Mouse (Mus musculus) embryonic facial prominence, embryonic 15.5 days (tissue): Measurements from ENCODE around the gene Ptprb. TPM values are rescaled to one million over a fixed set of nuclear protein-coding genes. Genes with fewer than 3 reads are reported as not detected.

ENCODE experiments used
- ATAC-seq: fragments of 200-750 bp; cut with Nextera tagmentation; 2 replicates; pipeline ENCODE4 v1.8.0; 2017; ENCODE audit warnings: low read depth, moderate TSS enrichment; ENCODE audit not compliant: insufficient number of reproducible peaks, low FRiP score, low TSS enrichment
- H3K27ac ChIP-seq: fragments of 300-500 bp; sonication (generic); replicated peaks from 2 replicates; pipeline ENCODE4 v1.5.1; 2015; ENCODE audit warnings: mild to moderate bottlenecking, inconsistent platforms
- H3K27me3 ChIP-seq: fragments of 300-500 bp; sonication (generic); 2 replicates; pipeline ENCODE4 v1.6.1; 2015; ENCODE audit warnings: inconsistent platforms
- H3K36me3 ChIP-seq: fragments of 300-500 bp; sonication (generic); 2 replicates; pipeline ENCODE4 v1.6.1; 2015; ENCODE audit warnings: mild to moderate bottlenecking, inconsistent platforms
- H3K4me1 ChIP-seq: fragments of 300-500 bp; sonication (generic); 2 replicates; pipeline ENCODE4 v1.6.1; 2015; ENCODE audit warnings: inconsistent platforms
- H3K4me2 ChIP-seq: fragments of 300-500 bp; sonication (generic); replicated peaks from 2 replicates; pipeline ENCODE4 v1.6.1; 2015; ENCODE audit warnings: mild to moderate bottlenecking, inconsistent platforms
- H3K4me3 ChIP-seq: fragments of 300-500 bp; sonication (generic); replicated peaks from 2 replicates; pipeline ENCODE4 v1.5.1; 2015; ENCODE audit warnings: mild to moderate bottlenecking, inconsistent platforms
- H3K9ac ChIP-seq: fragments of 300-500 bp; sonication (generic); 2 replicates; pipeline ENCODE4 v1.6.1; 2015; ENCODE audit warnings: inconsistent platforms
- H3K9me3 ChIP-seq: fragments of 300-500 bp; sonication (generic); replicated peaks from 2 replicates; pipeline ENCODE4 v1.6.1; 2016; ENCODE audit warnings: inconsistent platforms
- WGBS: fragments of 180-500 bp; shearing (Covaris S2); methylation state at CpG from one replicate; pipeline ENCODE4 v1.1.7; 2015; 5-methylcytosine and 5-hydroxymethylcytosine counted together
- polyA plus RNA-seq: library from polyadenylated mRNA; unstranded; fragments of >200 nt; fragmentation: Nextera tagmentation; extraction: Ambion mirVana; gene quantifications from 2 replicates; pipeline ENCODE4 v1.2.1, GENCODE M21; 2015

Ptprb gene
- polyA plus RNA-seq, 1 experiment from 2014 or later, result 2.9 TPM

DNA sequence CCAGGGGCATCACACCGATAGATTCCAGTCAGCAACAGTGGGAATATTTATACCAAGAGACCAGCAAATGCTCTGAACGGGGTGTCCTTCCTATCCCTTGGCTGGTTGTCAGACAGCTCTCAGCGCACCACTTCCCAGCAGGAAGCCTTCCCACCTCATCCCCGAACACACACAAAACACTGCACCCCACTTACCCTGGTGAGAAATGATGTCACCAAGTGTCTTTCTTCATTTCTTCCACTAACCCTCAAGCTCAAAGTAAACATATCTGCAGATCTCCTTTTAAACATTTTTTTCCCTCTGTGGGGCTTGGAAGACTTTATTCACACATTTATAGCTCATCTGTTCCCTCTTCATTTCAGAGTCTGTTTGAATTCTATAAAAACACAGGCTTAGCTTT, 128.4 kb downstream of the Ptprb start:
- Histone ChIP-seq H3K4me3 (no peak overlapping the region), H3K27me3 (no peaks in the 10 kb centered on the region), H3K9ac (no peak overlapping the region), H3K4me2 (no peak overlapping the region), H3K36me3 (no peaks in the 10 kb centered on the region), H3K9me3 (no peaks in the 10 kb centered on the region), H3K4me1 (no peaks in the 10 kb centered on the region), H3K27ac (no peak overlapping the region)
- WGBS, result 66% methylated on average over 4 of the region's 4 CpGs
- ATAC-seq, result no peak

DNA sequence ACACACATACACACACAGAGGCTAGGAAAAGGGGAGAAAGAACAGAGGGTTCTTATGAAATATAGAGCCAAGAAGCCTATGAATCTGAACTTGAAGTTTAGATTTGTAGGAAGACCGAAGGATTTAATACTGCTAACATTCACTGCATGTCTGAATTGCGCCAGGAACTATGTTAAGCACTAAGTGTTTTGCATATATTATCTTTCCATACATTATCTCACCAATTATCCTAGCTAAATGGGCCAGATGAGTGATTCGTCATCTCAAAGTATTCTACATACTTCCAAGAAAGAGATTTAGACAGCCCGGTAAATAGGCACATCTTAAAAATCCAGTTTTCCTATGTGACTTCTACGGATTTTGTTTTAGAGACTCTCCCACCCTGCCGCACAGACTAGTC, 129.7 kb downstream of the Ptprb start:
- Histone ChIP-seq H3K9me3 (no peaks in the 10 kb centered on the region), H3K36me3 (no peaks in the 10 kb centered on the region), H3K27ac (no peak overlapping the region), H3K4me3 (no peak overlapping the region), H3K4me1 (no peaks in the 10 kb centered on the region), H3K27me3 (no peaks in the 10 kb centered on the region), H3K9ac (no peak overlapping the region), H3K4me2 (no peak overlapping the region)
- ATAC-seq, result no peak
- WGBS, result 92% methylated on average over 6 of the region's 6 CpGs

DNA sequence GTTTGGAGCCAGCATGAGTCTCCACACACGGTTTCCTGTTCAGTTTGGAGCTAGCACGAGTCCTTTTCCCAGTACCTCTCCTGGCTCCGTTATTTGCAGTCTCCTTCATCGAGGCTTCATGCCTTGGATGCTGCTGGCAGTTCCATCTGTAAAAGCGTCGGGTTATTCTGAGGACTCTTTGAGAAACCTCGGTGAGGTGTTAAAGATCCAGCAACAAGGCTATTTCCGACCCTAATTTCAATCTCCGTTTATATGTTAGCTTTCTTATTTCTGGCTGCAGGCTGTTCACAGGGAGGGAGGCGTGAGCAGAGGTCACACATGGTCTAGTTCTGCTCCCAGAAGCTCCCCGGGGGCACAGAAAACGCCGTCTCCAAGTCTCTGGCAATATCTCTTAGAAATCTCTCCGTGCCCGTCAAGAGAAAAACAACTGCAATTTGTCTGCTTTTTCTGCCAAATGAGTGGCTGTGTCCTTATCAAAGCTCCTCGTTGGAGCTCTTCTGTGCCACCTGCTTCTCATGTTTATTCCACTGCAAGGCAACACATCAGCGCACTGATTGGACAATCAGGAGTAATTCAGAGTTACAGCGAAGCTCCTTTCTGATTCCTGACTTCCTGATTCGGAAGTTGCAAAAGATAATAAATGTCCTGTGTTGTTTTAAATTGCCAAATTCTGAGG, 132.5 kb downstream of the Ptprb start:
- Histone ChIP-seq H3K4me1 (no peaks in the 10 kb centered on the region), H3K36me3 (no peaks in the 10 kb centered on the region), H3K27me3 (no peaks in the 10 kb centered on the region), H3K4me2 (no peak overlapping the region), H3K4me3 (no peak overlapping the region), H3K9me3 (no peaks in the 10 kb centered on the region), H3K27ac (no peak overlapping the region), H3K9ac (no peak overlapping the region)
- WGBS, result 34% methylated on average over 19 of the region's 19 CpGs
- no peak for ATAC-seq

DNA sequence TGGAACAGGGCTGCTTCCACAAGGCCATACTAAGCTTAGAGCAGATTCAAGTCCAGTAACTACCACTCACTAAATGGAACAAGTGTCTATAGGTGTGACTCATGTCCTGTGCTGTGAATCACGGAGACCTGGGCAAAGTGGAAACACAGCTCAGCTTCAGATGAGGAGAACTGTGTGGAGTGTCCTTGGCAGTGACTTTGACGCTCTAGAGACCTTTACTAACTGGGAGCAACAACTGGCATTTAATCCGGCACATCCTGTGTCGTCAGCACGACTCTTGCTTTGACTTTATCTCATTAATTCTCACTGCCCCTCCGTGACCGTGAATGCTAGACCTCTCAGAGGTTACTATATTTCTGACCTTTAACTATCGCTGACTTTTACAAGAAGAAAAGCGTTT, 135.5 kb downstream of the Ptprb start:
- no peak overlapping the region for H3K27ac ChIP-seq
- no peak overlapping the region for H3K9ac ChIP-seq
- H3K4me2 ChIP-seq, result no peak overlapping the region
- 38% methylated on average over 9 of the region's 9 CpGs for WGBS
- H3K4me1 ChIP-seq, result no peaks in the 10 kb centered on the region
- H3K9me3 ChIP-seq, result no peaks in the 10 kb centered on the region
- H3K36me3 ChIP-seq, result no peaks in the 10 kb centered on the region
- no peak overlapping the region for H3K4me3 ChIP-seq
- no peaks in the 10 kb centered on the region for H3K27me3 ChIP-seq
- ATAC-seq, result no peak

DNA sequence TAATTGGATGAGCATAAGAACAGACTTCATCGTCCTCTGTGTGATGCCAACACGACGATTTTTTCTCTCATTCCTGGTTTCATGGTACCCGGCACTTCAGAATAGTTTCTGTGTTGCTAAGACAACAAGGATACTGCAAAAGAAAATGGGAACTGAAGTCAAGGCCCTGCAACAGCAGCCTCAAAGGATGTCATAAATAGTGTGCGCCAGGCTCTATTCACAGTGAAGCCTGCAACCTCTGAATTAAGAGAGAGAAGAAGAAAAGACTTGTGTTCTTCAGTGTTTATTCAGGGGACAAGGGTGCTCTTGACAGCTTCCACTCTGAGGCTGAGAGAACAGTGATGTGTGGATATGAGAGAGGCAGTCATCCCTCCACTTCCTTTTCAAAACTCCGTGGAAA, 140.8 kb downstream of the Ptprb start:
- Histone ChIP-seq H3K4me1 (no peaks in the 10 kb centered on the region), H3K27ac (no peak overlapping the region), H3K4me2 (no peak overlapping the region), H3K9ac (no peak overlapping the region), H3K36me3 (0 out of 2 replicates have a peak, but pooled peaks cover 3% of the 10 kb centered on the region), H3K9me3 (no peaks in the 10 kb centered on the region), H3K27me3 (no peaks in the 10 kb centered on the region), H3K4me3 (no peak overlapping the region)
- WGBS, result 73% methylated on average over 6 of the region's 6 CpGs
- no peak for ATAC-seq

DNA sequence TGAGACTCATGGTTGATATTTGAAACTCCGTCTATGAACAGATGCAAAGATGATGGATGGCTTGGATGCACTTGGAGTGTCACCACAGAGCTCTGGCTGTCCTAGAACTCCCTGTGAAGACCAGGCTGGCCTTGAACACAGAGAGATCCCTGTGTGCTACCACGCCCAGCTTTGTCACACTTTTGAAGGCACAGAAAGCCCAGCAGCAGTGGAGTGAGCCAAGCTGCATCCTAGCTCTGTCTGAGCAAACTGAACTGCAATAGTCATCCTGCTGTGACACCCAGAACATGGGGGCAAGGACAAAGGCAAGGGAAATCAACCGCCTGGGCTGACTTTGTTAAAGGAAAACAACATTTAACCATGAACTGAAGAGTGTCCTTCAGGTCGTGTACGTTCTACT, 141.4 kb downstream of the Ptprb start:
- no peak overlapping the region for H3K4me3 ChIP-seq
- no peak overlapping the region for H3K27ac ChIP-seq
- H3K4me2 ChIP-seq, result no peak overlapping the region
- WGBS, result 84% methylated on average over 5 of the region's 5 CpGs
- ATAC-seq, result no peak
- H3K4me1 ChIP-seq, result no peaks in the 10 kb centered on the region
- no peaks in the 10 kb centered on the region for H3K9me3 ChIP-seq
- H3K9ac ChIP-seq, result no peak overlapping the region
- H3K27me3 ChIP-seq, result no peaks in the 10 kb centered on the region
- H3K36me3 ChIP-seq, result 0 out of 2 replicates have a peak, but pooled peaks cover 3% of the 10 kb centered on the region

DNA sequence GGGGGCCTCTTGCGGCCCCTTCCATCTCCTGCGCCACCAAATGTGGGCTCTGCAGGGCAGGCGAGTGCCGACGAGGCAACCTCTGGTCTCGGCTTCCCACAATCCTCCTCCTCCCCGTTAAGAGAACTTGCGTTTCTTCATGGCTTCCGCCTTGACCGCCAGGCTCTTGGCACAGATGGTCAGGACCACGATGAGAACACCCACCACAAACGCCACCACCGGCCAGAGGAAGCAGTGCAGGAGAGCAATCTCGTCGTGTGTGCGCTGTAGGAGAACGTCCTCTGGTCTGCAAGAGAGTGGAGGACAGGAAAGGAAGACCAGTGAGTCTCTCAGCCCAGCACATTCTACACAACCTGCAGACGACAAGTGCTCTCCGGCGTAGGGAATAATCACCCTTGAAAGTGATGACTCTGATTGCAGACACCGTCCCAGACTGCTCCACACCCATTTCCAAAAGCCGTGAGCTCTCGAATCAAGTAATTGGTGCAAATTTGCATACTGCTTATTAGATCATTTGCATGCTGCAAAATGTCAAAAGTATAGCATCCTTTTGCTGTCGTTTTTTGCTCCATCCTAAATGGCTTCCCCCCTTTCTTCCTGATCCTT, 142.9 kb downstream of the Ptprb start:
- Histone ChIP-seq H3K27ac (no peak overlapping the region), H3K27me3 (no peaks in the 10 kb centered on the region)
- 75% methylated on average over 24 of the region's 24 CpGs for WGBS

DNA sequence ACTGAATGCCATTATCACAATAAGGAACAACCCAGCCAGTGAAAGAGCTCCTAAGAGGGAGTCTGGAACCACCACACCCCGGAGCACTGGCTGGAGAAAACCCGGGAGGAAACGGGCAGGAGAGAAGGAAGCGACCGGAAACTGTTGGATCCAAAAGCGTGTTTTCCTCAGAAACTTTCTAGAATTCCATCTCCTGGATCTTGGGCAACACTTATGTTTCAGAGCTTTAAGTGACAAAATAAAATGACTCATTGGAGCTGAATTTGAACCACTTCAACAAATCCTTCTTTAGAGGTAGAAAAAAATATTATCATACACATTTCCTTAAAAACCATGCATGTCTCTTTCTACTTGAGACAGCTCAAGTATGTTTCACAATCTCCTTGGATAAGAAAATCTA, 145.7 kb downstream of the Ptprb start:
- Histone ChIP-seq H3K27me3 (no peaks in the 10 kb centered on the region), H3K27ac (no peak overlapping the region), H3K4me1 (no peaks in the 10 kb centered on the region), H3K4me2 (no peak overlapping the region), H3K36me3 (0 out of 2 replicates have a peak, but pooled peaks cover 3% of the 10 kb centered on the region), H3K4me3 (no peak overlapping the region), H3K9me3 (no peaks in the 10 kb centered on the region), H3K9ac (no peak overlapping the region)
- no peak for ATAC-seq
- WGBS, result 90% methylated on average over 6 of the region's 6 CpGs

More for the DNA sequence above, 142.9 kb downstream of the Ptprb start:
- no peaks in the 10 kb centered on the region for H3K4me1 ChIP-seq
- H3K9ac ChIP-seq, result no peak overlapping the region
- no peak overlapping the region for H3K4me2 ChIP-seq
- 0 out of 2 replicates have a peak, but pooled peaks cover 3% of the 10 kb centered on the region for H3K36me3 ChIP-seq
- ATAC-seq, result no peak
- H3K4me3 ChIP-seq, result no peak overlapping the region
- H3K9me3 ChIP-seq, result no peaks in the 10 kb centered on the region

DNA sequence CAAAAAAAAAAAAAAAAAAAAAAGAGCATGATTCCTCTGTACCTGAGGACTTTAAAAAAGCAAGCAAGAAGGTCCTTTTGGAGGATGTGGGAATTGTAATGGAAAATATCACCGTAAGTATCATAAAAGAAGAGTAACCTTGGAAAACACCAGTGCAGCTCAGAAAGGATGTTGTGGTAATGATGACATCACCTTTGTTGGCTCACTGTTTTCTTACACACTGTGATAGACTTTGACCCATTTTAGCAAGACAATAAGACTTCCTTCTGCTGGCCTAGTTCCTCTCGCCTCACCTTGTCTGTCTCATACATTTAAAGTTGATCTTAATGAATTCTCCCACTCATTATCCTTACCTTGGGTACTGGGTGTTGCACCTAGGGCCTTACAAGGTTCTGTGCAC, 147.2 kb downstream of the Ptprb start:
- no peak overlapping the region for H3K4me3 ChIP-seq
- no peak for ATAC-seq
- peaks cover 4% of the 10 kb centered on the region; the same call in 1 of the 2 replicates for H3K36me3 ChIP-seq
- no peaks in the 10 kb centered on the region for H3K4me1 ChIP-seq
- WGBS, result 89% methylated on average over 2 of the region's 2 CpGs
- no peaks in the 10 kb centered on the region for H3K9me3 ChIP-seq
- H3K27ac ChIP-seq, result no peak overlapping the region
- H3K4me2 ChIP-seq, result no peak overlapping the region
- H3K9ac ChIP-seq, result no peak overlapping the region
- H3K27me3 ChIP-seq, result no peaks in the 10 kb centered on the region

DNA sequence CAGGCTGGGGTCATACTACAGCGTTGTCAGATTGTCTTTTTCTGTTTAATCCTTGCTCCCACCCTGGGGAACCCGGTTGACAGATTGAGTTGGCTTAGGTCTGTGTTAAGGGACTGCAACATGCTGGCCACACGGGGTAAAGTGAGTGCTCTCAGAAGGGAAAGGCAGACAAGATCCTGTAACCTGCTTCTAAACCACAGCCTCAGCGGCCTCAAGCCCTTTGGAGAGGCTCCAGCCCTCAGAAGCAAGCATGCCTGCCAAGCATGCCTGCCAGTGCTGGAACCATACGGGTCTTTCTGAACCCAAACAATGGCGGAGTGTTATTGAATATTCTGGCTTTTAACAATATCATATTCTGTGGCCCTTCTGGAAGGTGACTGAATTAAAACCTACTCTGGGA, 149.6 kb downstream of the Ptprb start:
- WGBS, result 67% methylated on average over 6 of the region's 6 CpGs
- Histone ChIP-seq H3K9me3 (no peaks in the 10 kb centered on the region), H3K4me3 (no peak overlapping the region), H3K9ac (no peak overlapping the region), H3K27ac (no peak overlapping the region), H3K4me2 (no peak overlapping the region), H3K36me3 (peaks cover 9% of the 10 kb centered on the region; the same call in 1 of the 2 replicates), H3K4me1 (no peaks in the 10 kb centered on the region), H3K27me3 (no peaks in the 10 kb centered on the region)
- no peak for ATAC-seq

DNA sequence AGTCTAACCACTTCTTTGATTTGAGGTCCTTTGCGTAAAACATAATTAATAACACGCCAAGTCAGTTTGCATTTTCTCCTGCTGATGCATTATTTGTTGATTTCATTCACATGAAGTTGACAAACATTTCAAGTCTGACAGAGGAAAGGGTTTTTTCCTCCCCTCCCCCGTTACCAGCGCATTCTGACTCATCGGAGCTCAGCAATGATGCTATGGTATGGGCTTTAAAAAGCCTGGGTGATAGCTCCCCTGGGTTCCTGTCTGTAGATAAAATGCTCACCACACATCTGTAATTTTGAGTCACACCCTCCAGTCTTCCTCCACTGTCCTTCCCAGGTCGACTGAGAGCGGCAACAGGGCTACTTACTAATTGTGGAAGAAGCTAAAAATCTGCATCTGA, 150.9 kb downstream of the Ptprb start:
- H3K36me3 ChIP-seq, result peaks cover 9% of the 10 kb centered on the region; the same call in 1 of the 2 replicates
- H3K4me1 ChIP-seq, result no peaks in the 10 kb centered on the region
- H3K27ac ChIP-seq, result no peak overlapping the region
- ATAC-seq, result no peak
- H3K4me3 ChIP-seq, result no peak overlapping the region
- no peaks in the 10 kb centered on the region for H3K9me3 ChIP-seq
- H3K9ac ChIP-seq, result no peak overlapping the region
- H3K4me2 ChIP-seq, result no peak overlapping the region
- no peaks in the 10 kb centered on the region for H3K27me3 ChIP-seq
- WGBS, result 79% methylated on average over 7 of the region's 7 CpGs
